Mouse (Mus musculus) testis, adult 2 months (tissue): ENCODE results near the gene Fn1.

Source experiments
- CTCF ChIP-seq: fragments of 200-500 bp; IDR thresholded peaks from 2 replicates; pipeline ENCODE4 v1.5.1; 2012; ENCODE audit warnings: low read depth, mild to moderate bottlenecking, inconsistent platforms, low read length, moderate library complexity; ENCODE audit not compliant: control insufficient read depth, insufficient read depth, insufficient replicate concordance
- POLR2A ChIP-seq: fragments of 200-500 bp; IDR thresholded peaks from 2 replicates; pipeline ENCODE4 v1.6.1; 2012; ENCODE audit warnings: low read depth, mild to moderate bottlenecking, inconsistent platforms, low read length, moderate library complexity; ENCODE audit not compliant: control insufficient read depth

GRCm38 (mm10) chr1:71595365-71595764 lies 57.6 kb downstream of the Fn1 start:
- TF ChIP-seq POLR2A, result no peak
- TF ChIP-seq CTCF, result no peak
